Mouse (Mus musculus) gastrocnemius, postnatal 10 days (tissue): Measurements from ENCODE around the gene 1110008P14Rik. TPM values are rescaled to one million over a fixed set of nuclear protein-coding genes. Genes with fewer than 3 reads are reported as not detected.

Experiments
- DNase-seq: peaks from one replicate; pipeline ENCODE4 v3.0.0; 2021; ENCODE audit warnings: mixed read lengths
- total RNA-seq, 2 experiments: library from RNA; stranded (reverse); gene quantifications; 2 replicates each; pipeline ENCODE4 v1.2.3; 2021

Gene 1110008P14Rik
- total RNA-seq, 2 experiments from 2014 or later: 52.6 to 53.7 TPM

DNA sequence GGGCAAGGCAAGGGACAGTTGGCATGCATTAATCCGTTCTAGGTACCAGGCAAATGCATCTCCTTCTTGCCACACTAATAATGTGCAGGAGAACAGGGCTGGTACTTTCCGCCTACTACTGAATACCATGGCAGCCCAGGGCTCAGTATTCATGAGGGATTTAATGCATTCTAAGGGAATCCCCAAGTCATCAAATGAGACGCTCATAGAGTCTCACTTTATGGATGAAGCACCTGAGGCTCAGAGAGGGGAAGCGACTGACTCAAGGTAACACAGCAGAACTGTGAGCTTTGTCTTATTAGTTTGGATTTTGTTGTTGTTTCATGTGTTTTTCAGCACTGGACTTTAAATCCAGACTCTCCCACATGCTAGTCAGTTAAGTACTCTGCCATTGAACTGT is 39.7 kb downstream of the 1110008P14Rik start:
- no peak for DNase-seq

DNA sequence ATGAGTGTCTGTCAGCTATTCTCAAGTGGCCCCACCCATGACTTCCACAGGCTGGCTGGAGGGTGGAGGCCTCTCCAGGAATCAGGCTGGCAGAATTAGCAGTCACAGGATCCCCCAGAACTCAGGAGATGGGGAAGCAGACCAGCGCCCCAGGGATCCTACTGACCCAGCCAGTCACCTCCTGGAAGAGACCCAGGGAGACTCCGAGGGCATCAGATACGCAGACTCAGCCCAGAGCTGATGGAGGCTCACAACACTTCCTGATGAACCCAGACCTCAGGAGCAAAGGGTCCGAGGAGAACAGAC is 40.2 kb downstream of the 1110008P14Rik start:
- DNase-seq: no peak

DNA sequence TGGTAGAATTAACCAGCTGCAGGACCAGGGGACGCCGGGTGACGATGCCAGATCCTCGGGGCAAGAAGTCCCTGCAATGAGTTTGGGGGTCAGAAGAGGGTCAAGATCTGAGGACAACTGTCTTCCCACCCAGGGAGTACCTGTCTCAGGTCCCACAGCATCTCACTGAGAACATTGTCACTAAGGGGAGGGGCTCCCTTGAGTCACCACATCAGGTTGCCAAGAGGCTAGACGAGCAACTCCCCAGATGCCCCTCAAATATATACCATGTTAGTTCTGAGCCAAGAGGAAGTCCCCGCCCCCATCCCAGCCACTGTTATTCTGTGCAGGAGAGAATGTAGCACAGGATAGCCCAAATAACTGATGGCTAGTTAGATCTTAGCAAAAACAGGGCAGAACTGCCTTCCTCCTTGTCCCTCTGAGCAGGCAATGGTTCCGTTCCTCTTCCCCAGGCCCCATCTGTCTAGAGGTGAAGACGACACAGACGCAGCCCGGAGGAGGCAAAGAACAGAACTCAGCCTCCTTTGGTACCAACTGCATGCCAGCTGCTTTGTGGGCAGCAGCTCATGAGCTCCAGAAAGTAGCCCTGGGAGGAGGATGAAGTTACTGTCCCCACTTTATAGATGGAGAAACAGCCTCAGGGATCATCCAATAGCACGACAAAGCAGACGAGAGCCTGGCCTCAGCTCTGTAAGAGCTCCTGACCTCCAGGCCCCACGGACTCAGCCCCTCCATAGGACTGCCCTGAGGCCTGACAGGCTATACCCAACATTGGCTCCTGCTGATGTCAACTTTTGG is 40.7 kb downstream of the 1110008P14Rik start:
- DNase-seq: no peak

DNA sequence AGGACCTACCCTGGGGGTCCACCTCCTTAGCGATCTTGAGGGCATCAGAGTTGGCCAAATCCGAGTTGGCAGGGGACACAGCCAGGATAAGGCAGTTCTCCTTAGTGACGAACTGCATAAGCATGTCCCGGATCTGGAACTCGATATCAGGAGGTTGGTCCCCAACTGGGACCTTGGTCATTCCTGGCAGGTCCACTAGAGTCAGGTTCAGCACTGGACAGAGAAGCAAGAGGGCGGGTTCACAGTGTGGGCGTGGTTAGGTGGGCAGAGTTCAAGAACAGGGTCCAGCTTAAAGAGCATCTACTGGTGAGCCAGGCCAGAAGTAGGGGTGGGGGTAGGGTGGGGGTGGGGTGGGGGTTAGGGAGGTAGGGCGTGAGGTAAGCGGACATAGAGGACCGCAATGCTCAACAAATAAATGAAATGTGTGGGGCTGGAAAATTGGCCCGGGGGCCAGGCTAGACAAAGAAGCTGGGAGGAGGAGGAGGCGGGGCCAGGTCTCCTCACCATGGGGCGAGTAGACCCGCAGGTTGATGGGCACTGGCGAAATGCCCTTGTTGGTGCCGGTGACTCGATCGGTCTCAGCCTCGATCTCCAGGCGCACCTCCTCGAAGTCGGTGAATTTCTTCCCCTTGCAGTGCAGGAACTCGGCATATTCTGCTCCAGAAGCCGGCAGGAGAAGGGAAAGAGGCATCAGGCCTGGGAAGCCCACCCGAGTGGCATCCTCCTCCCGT is 41.7 kb downstream of the 1110008P14Rik start:
- no peak for DNase-seq

DNA sequence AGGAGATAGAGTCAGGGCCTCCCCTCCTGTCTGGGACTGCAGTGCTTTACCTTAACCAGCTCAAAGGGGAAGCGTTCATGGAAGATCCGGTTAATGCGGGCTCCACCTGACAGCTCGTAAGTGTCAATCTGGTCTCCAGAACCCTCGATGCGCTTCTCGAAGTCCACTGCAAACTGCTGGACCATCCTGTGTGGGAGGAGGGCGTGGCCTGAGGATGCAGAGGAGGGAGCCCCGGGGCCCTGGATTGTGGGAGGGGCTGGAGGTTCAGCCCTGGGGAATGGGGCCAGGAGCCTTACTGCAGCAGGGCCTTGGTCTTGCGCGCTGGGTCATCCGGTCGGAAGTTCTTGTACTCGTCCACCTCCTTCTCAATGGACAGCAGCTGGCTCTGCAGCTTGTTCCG is 45.9 kb downstream of the 1110008P14Rik start:
- no peak for DNase-seq

DNA sequence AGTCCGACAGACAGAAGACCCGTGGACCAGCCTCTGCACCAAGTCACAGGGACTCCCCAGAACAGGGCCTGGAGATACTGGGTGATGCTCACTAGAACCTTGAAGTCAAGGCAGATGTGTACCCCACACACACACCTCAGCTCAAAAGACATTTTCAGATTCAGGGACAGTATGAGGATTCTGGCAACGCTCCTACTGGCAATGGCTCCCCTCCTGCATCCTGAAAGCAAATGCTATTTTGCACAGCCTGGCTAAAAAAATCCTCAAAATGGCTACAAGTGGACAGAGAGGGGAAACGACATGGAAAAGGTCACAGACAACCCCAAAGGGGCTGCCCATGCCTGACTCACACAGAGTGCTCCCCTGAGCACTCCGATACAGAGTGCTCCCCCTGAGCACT is 49.6 kb downstream of the 1110008P14Rik start:
- DNase-seq: no peak

DNA sequence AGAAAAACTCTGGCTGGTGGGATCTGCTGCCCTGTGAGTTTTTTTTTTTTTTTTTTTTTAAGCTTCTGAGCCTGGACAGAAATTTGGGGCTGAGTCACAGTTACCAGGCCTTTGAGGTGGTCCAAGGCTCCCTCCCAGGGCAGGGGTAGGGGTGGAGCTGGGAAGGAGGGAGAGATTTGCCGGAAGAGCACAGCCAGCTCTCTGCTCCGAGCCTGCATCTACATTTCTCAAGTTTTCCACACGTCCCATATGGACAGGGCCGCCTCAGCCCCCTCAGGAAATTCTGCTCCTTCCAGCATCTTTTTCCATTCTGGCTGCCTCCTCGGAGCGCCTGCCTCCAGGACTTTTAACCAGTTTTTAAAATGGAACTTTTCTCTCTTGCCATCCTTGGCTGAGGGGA is 52.2 kb downstream of the 1110008P14Rik start:
- DNase-seq: no peak

DNA sequence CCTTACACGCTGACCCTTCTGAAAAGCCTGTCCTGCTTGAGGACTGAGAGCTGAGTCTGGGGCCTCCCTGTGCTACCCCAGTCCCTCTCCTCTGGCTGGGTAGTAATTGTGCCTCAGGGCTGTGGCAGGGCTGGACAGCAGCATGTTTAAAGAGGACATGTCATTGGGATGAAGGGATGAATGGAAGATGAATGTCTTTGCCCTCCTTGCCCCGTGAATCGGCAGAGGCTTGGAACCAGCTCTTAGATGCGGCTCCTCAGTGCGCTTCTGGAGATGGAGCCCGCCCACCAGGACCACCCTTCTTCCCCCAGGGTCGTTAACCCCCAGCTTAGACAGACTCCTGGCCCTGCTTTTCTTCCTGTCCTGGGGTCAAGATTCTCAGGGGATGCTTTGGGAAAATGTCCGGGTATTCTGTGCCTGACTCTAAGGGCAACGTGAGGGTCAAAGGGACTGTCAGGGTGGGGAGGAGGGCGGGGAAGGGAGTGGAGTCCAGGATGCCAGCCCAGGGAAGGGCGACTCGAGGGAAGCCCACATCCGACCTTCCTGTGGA is 52.8 kb downstream of the 1110008P14Rik start:
- DNase-seq: no peak

DNA sequence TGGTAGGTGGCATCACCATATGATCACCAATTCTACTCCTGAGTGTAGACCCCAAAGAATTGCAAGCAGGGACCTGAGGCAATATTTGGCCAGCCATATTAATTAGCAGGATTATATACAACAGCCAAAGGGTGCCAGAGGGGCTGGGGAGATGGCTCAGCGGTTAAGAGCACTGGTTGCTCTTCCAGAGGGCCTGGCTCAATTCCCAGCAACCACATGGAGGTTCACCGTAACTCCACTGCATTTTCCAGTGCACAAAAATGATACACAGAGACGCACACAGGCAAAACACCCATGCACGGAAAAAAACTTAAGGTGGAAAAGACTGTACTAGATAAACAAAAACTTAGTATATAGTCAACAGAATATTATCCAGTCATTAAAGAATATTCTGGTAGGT is 54.5 kb downstream of the 1110008P14Rik start:
- no peak for DNase-seq

Other genes starting within 250 kb of the 1110008P14Rik start
- 100 to 1,000 TPM; 104 to 111 TPM for gene Prrc2b, start 230.9 kb downstream of the 1110008P14Rik start, total RNA-seq
- gene Pomt1, start 145.3 kb downstream of the 1110008P14Rik start, total RNA-seq: 10 to 100 TPM; 16.0 to 17.2 TPM
- gene Uck1, start 121.8 kb downstream of the 1110008P14Rik start, total RNA-seq: 10 to 100 TPM; 18.0 to 20.2 TPM
- 10 to 100 TPM; 71.3 to 76.5 TPM for gene Golga2, start 94.6 kb downstream of the 1110008P14Rik start, total RNA-seq
- 100 to 1,000 TPM; 140 to 148 TPM for gene Swi5, start 93.9 kb downstream of the 1110008P14Rik start, total RNA-seq
- 10 to 100 TPM; 31.2 to 47.2 TPM for gene Ciz1, start 29.6 kb downstream of the 1110008P14Rik start, total RNA-seq
- gene Dnm1, start 28.6 kb downstream of the 1110008P14Rik start, total RNA-seq: 10 to 100 TPM; 18.9 to 25.7 TPM
- 1 to 10 TPM; 3.5 to 6.7 TPM for gene Lcn2, start 6.3 kb upstream of the 1110008P14Rik start, total RNA-seq
- 10 to 100 TPM; 38.1 to 40.7 TPM for gene Ptges2, start 14.0 kb upstream of the 1110008P14Rik start, total RNA-seq
- 1 to 10 TPM; 3.0 to 3.1 TPM for gene Naif1, start 68.5 kb upstream of the 1110008P14Rik start, total RNA-seq
- 10 to 100 TPM; 16.1 to 31.1 TPM for gene Slc25a25, start 69.5 kb upstream of the 1110008P14Rik start, total RNA-seq
- 1 to 10 TPM; 5.5 to 8.6 TPM for gene Fam102a, start 153.4 kb upstream of the 1110008P14Rik start, total RNA-seq
- gene Dpm2, start 188.9 kb upstream of the 1110008P14Rik start, total RNA-seq: 10 to 100 TPM; 19.6 to 25.7 TPM
- not detected for gene Pip5kl1, start 192.9 kb upstream of the 1110008P14Rik start, total RNA-seq
- not detected for gene 9430097D07Rik, start 193.7 kb upstream of the 1110008P14Rik start, total RNA-seq
- gene St6galnac4, start 205.2 kb upstream of the 1110008P14Rik start, total RNA-seq: 10 to 100 TPM; 31.7 to 42.6 TPM
- 10 to 100 TPM; 59.7 to 66.0 TPM for gene St6galnac6, start 217.8 kb upstream of the 1110008P14Rik start, total RNA-seq
- 1,000 to 10,000 TPM; 1,275 to 1,593 TPM for gene Ak1, start 239.8 kb upstream of the 1110008P14Rik start, total RNA-seq